Mouse (Mus musculus) hindbrain, embryonic 16.5 days (tissue): Measurements from ENCODE around the gene Tsga13. TPM values are rescaled to one million over a fixed set of nuclear protein-coding genes. Genes with fewer than 3 reads are reported as not detected.
A peak's percentile ranks its signal among the peaks of the same experiment; 100 is the strongest.

Experiments used
- ATAC-seq: fragments of 200-750 bp; cut with Nextera tagmentation; 2 replicates; pipeline ENCODE4 v1.8.0; 2017; ENCODE audit warnings: moderate TSS enrichment, moderate library complexity
- H3K27ac ChIP-seq: fragments of 300-500 bp; sonication (generic); 2 replicates; pipeline ENCODE4 v1.5.1; 2014; ENCODE audit warnings: low read depth, mild to moderate bottlenecking, control low read depth, low read length, moderate library complexity
- H3K27me3 ChIP-seq: fragments of 300-500 bp; sonication (generic); replicated peaks from 2 replicates; pipeline ENCODE4 v1.6.1; 2014; ENCODE audit warnings: low read length; ENCODE audit not compliant: control insufficient read depth, insufficient read depth
- H3K36me3 ChIP-seq: fragments of 300-500 bp; sonication (generic); 2 replicates; pipeline ENCODE4 v1.6.1; 2014; ENCODE audit warnings: mild to moderate bottlenecking, low read length, moderate library complexity, mixed read lengths; ENCODE audit not compliant: control insufficient read depth, insufficient read depth
- H3K4me1 ChIP-seq: fragments of 300-500 bp; sonication (generic); 2 replicates; pipeline ENCODE4 v1.6.1; 2014; ENCODE audit warnings: low read depth, low read length; ENCODE audit not compliant: control insufficient read depth, insufficient read depth
- H3K4me2 ChIP-seq: fragments of 300-500 bp; sonication (generic); 2 replicates; pipeline ENCODE4 v1.6.1; 2014; ENCODE audit warnings: mild to moderate bottlenecking, low read length, control low read depth, moderate library complexity
- H3K4me3 ChIP-seq: fragments of 300-500 bp; sonication (generic); 2 replicates; pipeline ENCODE4 v1.5.1; 2014; ENCODE audit warnings: mild to moderate bottlenecking, low read length, control low read depth, moderate library complexity
- H3K9ac ChIP-seq: fragments of 300-500 bp; sonication (generic); 2 replicates; pipeline ENCODE4 v1.6.1; 2014; ENCODE audit warnings: low read depth, mild to moderate bottlenecking, control low read depth, low read length, moderate library complexity
- H3K9me3 ChIP-seq: fragments of 300-500 bp; sonication (generic); 2 replicates; pipeline ENCODE4 v1.6.1; 2014; ENCODE audit warnings: mild to moderate bottlenecking, low read length, moderate library complexity; ENCODE audit not compliant: control insufficient read depth
- WGBS: fragments of 180-500 bp; shearing (Covaris S2); extraction: QIAGEN DNeasy Blood & Tissue Kit; methylation state at CpG from one replicate; pipeline ENCODE4 v1.1.7; 2014; 5-methylcytosine and 5-hydroxymethylcytosine counted together
- polyA plus RNA-seq: library from polyadenylated mRNA; unstranded; fragments of >200 nt; fragmentation: Nextera tagmentation; extraction: Ambion mirVana; gene quantifications from 2 replicates; pipeline ENCODE4 v1.2.1, GENCODE M21; 2015

Tsga13 gene
- polyA plus RNA-seq, 1 experiment from 2014 or later: 0.36 TPM

GRCm38 (mm10) chr6:30904911-30905310 is 10.5 kb downstream of the Tsga13 start:
- no peaks in the 10 kb centered on the region for H3K36me3 ChIP-seq
- H3K9me3 ChIP-seq: no peaks in the 10 kb centered on the region
- H3K27me3 ChIP-seq: no peaks in the 10 kb centered on the region
- 71% methylated on average over 5 of the region's 5 CpGs for WGBS
- ATAC-seq: no peak
- H3K4me3 ChIP-seq: no peak overlapping the region
- H3K4me2 ChIP-seq: no peak overlapping the region
- no peak overlapping the region for H3K9ac ChIP-seq
- peaks cover 3% of the 10 kb centered on the region; the same call in 1 of the 2 replicates for H3K4me1 ChIP-seq
- H3K27ac ChIP-seq: no peak overlapping the region

- H3K27me3 ChIP-seq: no peaks in the 10 kb centered on the region
- WGBS: 60% methylated on average over 3 of the region's 3 CpGs
- no peaks in the 10 kb centered on the region for H3K9me3 ChIP-seq
- ATAC-seq: no peak
- H3K4me3 ChIP-seq: no peak overlapping the region
- no peak overlapping the region for H3K27ac ChIP-seq
- H3K36me3 ChIP-seq: no peaks in the 10 kb centered on the region
- peaks cover 3% of the 10 kb centered on the region; the same call in 1 of the 2 replicates for H3K4me1 ChIP-seq
- H3K4me2 ChIP-seq: no peak overlapping the region
- H3K9ac ChIP-seq: no peak overlapping the region
Measured at GRCm38 (mm10) chr6:30904033-30904432, 11.3 kb downstream of the Tsga13 start.

GRCm38 (mm10) chr6:30897520-30897919 is 17.9 kb downstream of the Tsga13 start:
- Histone ChIP-seq H3K4me3 (no peak overlapping the region), H3K4me2 (no peak overlapping the region), H3K27me3 (no peaks in the 10 kb centered on the region), H3K9me3 (no peaks in the 10 kb centered on the region), H3K4me1 (peaks cover 8% of the 10 kb centered on the region), H3K36me3 (no peaks in the 10 kb centered on the region), H3K27ac (no peak overlapping the region), H3K9ac (no peak overlapping the region)
- ATAC-seq: no peak
- 80% methylated on average over 6 of the region's 6 CpGs for WGBS

GRCm38 (mm10) chr6:30896986-30897327 is 18.4 kb downstream of the Tsga13 start:
- peaks cover 8% of the 10 kb centered on the region for H3K4me1 ChIP-seq
- 18% methylated on average over 8 of the region's 8 CpGs for WGBS
- H3K9me3 ChIP-seq: no peaks in the 10 kb centered on the region
- H3K9ac ChIP-seq: peak overlapping the region; percentile 80
- no peaks in the 10 kb centered on the region for H3K36me3 ChIP-seq
- no peak for ATAC-seq
- H3K27me3 ChIP-seq: no peaks in the 10 kb centered on the region
- H3K27ac ChIP-seq: peak overlapping the region; percentile 90
- peak overlapping the region; percentile 74 for H3K4me2 ChIP-seq
- peak overlapping the region; percentile 59 for H3K4me3 ChIP-seq

GRCm38 (mm10) chr6:30896195-30896985 is 19.0 kb downstream of the Tsga13 start, which contains the start of gene Copg2:
Gene Copg2, minus strand, starts transcription at chr6:30896794.
- Histone ChIP-seq H3K4me2 (peak within 1 kb of the TSS; percentile 74), H3K27me3 (no peaks in the 10 kb centered on the region), H3K4me1 (peaks cover 8% of the 10 kb centered on the region), H3K9me3 (no peaks in the 10 kb centered on the region), H3K36me3 (no peaks in the 10 kb centered on the region), H3K4me3 (peak within 1 kb of the TSS; percentile 59), H3K27ac (peak within 1 kb of the TSS; percentile 90), H3K9ac (peak within 1 kb of the TSS; percentile 80)
- peak; percentile 97 for ATAC-seq
- WGBS: under 1% methylated on average over 47 of the region's 83 CpGs

GRCm38 (mm10) chr6:30895819-30896194 is 19.6 kb downstream of the Tsga13 start:
- WGBS: 11% methylated on average over 3 of the region's 3 CpGs
- H3K9me3 ChIP-seq: no peaks in the 10 kb centered on the region
- H3K4me1 ChIP-seq: peaks cover 8% of the 10 kb centered on the region
- no peaks in the 10 kb centered on the region for H3K36me3 ChIP-seq
- peak overlapping the region; percentile 90 for H3K27ac ChIP-seq
- peak overlapping the region; percentile 74 for H3K4me2 ChIP-seq
- H3K27me3 ChIP-seq: no peaks in the 10 kb centered on the region
- peak overlapping the region; percentile 80 for H3K9ac ChIP-seq
- peak overlapping the region; percentile 59 for H3K4me3 ChIP-seq
- ATAC-seq: no peak

GRCm38 (mm10) chr6:30893081-30893480 is 22.3 kb downstream of the Tsga13 start:
- Histone ChIP-seq H3K9ac (no peak overlapping the region), H3K4me1 (peaks cover 8% of the 10 kb centered on the region), H3K27me3 (no peaks in the 10 kb centered on the region), H3K4me3 (no peak overlapping the region), H3K36me3 (no peaks in the 10 kb centered on the region), H3K4me2 (no peak overlapping the region), H3K27ac (no peak overlapping the region), H3K9me3 (no peaks in the 10 kb centered on the region)
- ATAC-seq: no peak
- WGBS: 87% methylated on average over 4 of the region's 4 CpGs

- Histone ChIP-seq H3K9me3 (no peaks in the 10 kb centered on the region), H3K9ac (no peak overlapping the region), H3K36me3 (no peaks in the 10 kb centered on the region; the same call in 1 of the 2 replicates), H3K27me3 (no peaks in the 10 kb centered on the region), H3K4me1 (peaks cover 5% of the 10 kb centered on the region), H3K4me2 (no peak overlapping the region), H3K27ac (no peak overlapping the region), H3K4me3 (no peak overlapping the region)
- ATAC-seq: no peak
Measured at GRCm38 (mm10) chr6:30891761-30892160, 23.6 kb downstream of the Tsga13 start.

GRCm38 (mm10) chr6:30884856-30885255 is 30.5 kb downstream of the Tsga13 start:
- Histone ChIP-seq H3K36me3 (peaks cover 3% of the 10 kb centered on the region; the same call in 1 of the 2 replicates), H3K4me2 (no peak overlapping the region), H3K4me1 (no peaks in the 10 kb centered on the region), H3K27me3 (no peaks in the 10 kb centered on the region), H3K27ac (no peak overlapping the region), H3K9ac (no peak overlapping the region), H3K4me3 (no peak overlapping the region), H3K9me3 (no peaks in the 10 kb centered on the region)
- ATAC-seq: no peak
- WGBS: 97% methylated on average over 3 of the region's 3 CpGs
